Mouse (Mus musculus): ENCODE data around the gene Rpl37a. TPM values are rescaled to one million over a fixed set of nuclear protein-coding genes. Genes with fewer than 3 reads are reported as not detected.

The Rpl37a gene
- polyA plus RNA-seq, 1 experiment from 2014 or later, result 628 TPM

DNA sequence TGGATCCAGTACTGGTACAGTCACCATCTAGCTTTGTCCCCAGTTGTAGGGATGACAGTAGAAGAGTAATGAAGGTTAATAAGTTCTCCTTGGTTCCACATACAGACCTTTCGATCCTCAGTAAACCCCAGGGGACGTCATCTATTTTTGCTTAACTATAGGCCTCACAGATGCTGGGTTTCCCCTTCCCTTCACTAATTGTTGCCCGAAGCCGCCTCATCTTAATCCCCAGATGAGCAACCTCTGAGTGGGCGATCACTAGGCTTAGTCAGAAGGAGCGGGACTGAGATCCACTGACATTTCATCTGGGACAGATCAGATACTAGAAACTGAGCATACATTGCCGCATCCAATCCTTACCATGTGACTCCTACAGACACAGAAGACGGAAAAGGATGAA, 44.1 kb downstream of the Rpl37a start:
- no peak for TF ChIP-seq CTCF (IDR thresholded peaks at IDR 0.05)
- ChIA-PET POLR2A (interaction anchor here (0.6 to 0.9 kb wide), 2 partner anchors 29 to 99 kb away, joined by 3 read pairs; no protein-coding TSS in a partner anchor), CTCF (interaction anchor here (1.0 to 2.1 kb wide), 3 partner anchors 10 to 36 kb away, joined by 5 to 6 read pairs (median 5); no protein-coding TSS in a partner anchor)
- H3K27me3 ChIP-seq, result no peaks in the 10 kb centered on the region
- ATAC-seq, result peak; percentile 46
- DNase-seq (ENCODE audit: low read depth, low spot score), result peak; percentile 53
- in situ Hi-C loops (cut with MboI; ENCODE audit: low pct_unique_long_range_greater_than_20kb), result no loop called here

DNA sequence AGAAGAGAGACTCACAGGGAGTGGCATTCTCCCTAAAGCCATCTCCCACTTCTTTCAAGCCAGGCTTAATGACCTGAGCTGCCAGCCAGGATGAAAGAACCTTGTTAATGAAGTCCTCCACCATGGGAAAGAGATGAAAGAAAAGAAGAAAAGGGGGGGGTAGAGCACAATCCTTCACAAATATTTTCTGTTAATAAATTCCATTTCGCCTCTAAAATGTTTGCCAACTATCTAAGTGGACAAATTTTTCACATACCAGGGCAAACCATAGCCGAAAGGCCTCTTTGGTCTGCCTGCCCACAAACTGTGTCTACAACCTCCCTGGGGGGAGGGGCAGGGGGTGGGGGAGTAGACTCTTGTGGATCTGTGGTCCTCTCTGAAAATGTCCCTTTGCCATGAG, 44.7 kb downstream of the Rpl37a start:
- no peak for TF ChIP-seq CTCF (IDR thresholded peaks at IDR 0.05)
- ChIA-PET POLR2A (interaction anchor here (0.6 kb wide), 1 partner anchor 99 kb away, joined by 3 read pairs; no protein-coding TSS in a partner anchor), CTCF (interaction anchor here (1.5 to 1.9 kb wide), 2 partner anchors 10 to 23 kb away, joined by 4 to 8 read pairs; no protein-coding TSS in a partner anchor)
- no peaks in the 10 kb centered on the region for H3K27me3 ChIP-seq
- in situ Hi-C loops (cut with MboI; ENCODE audit: low pct_unique_long_range_greater_than_20kb), result no loop called here
- peak; percentile 61 for ATAC-seq
- DNase-seq (ENCODE audit: low read depth, low spot score), result peak; percentile 60

DNA sequence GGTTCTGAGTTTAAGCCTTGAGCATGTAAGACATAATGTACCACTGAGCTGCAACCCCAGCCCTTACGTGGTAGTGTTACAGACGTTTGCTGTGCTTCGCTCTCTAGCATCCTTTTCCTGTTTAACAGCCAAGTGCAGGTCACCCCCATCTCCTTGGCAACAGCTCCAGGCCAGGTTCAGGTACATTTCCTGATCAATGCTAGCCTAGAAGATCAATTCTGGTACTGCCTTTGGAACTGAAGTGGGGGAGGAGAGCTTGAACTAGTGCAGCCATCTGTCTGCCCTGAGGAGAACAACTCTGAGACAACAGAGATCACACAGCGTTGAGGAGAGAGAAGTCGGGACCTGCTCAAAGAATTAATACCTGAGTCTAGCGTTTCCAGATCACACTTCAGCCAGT, 48.7 kb downstream of the Rpl37a start:
- H3K27me3 ChIP-seq, result no peaks in the 10 kb centered on the region
- TF ChIP-seq CTCF (IDR thresholded peaks at IDR 0.05), result no peak
- ChIA-PET POLR2A (no interaction called here), CTCF (interaction anchor here (1.5 kb wide), 1 partner anchor 41 kb away, joined by 8 read pairs; no protein-coding TSS in a partner anchor)
- ATAC-seq, result no peak
- in situ Hi-C loops (cut with MboI; ENCODE audit: low pct_unique_long_range_greater_than_20kb), result no loop called here
- DNase-seq (ENCODE audit: low read depth, low spot score), result no peak

Other genes starting within 250 kb of the Rpl37a start
- 0.37 TPM for gene March4, start 174.4 kb upstream of the Rpl37a start, polyA plus RNA-seq (2021)
- 33.6 TPM for gene Smarcal1, start 128.0 kb upstream of the Rpl37a start, polyA plus RNA-seq (2021)
- not detected for gene Ankar, start 10.7 kb upstream of the Rpl37a start, polyA plus RNA-seq (2021)
- gene Igfbp2, start 113.2 kb downstream of the Rpl37a start, polyA plus RNA-seq (2021), result 1,427 TPM
- 40.8 TPM for gene Igfbp5, start 163.6 kb downstream of the Rpl37a start, polyA plus RNA-seq (2021)